Mouse (Mus musculus) liver, embryonic 11.5 days (tissue): ENCODE results near the gene Wls. TPM values are rescaled to one million over a fixed set of nuclear protein-coding genes. Genes with fewer than 3 reads are reported as not detected.

Source experiments
- ATAC-seq: fragments of 200-750 bp; cut with Nextera tagmentation; replicated peaks from 2 replicates; pipeline ENCODE4 v1.8.0; 2017; ENCODE audit warnings: moderate number of reproducible peaks, mild to moderate bottlenecking, moderate TSS enrichment, moderate library complexity; ENCODE audit not compliant: low FRiP score
- DNase-seq: peaks from one replicate; pipeline ENCODE4 v3.0.0-alpha.2; 2017; ENCODE audit warnings: low spot score
- H3K27ac ChIP-seq: fragments of 300-500 bp; sonication (generic); 2 replicates; pipeline ENCODE4 v1.5.1; 2014; ENCODE audit warnings: mild to moderate bottlenecking, low read depth, low read length, control low read depth
- H3K27me3 ChIP-seq: fragments of 300-500 bp; sonication (generic); replicated peaks from 2 replicates; pipeline ENCODE4 v1.6.1; 2014; ENCODE audit warnings: low read length, mixed read lengths; ENCODE audit not compliant: control insufficient read depth, insufficient read depth
- H3K36me3 ChIP-seq: fragments of 300-500 bp; sonication (generic); 2 replicates; pipeline ENCODE4 v1.6.1; 2014; ENCODE audit warnings: mild to moderate bottlenecking, low read length, moderate library complexity, mixed read lengths; ENCODE audit not compliant: control insufficient read depth, insufficient read depth
- H3K4me1 ChIP-seq: fragments of 300-500 bp; sonication (generic); replicated peaks from 2 replicates; pipeline ENCODE4 v1.6.1; 2014; ENCODE audit warnings: low read length, mixed read lengths; ENCODE audit not compliant: control insufficient read depth, insufficient read depth
- H3K4me2 ChIP-seq: fragments of 300-500 bp; sonication (generic); 2 replicates; pipeline ENCODE4 v1.6.1; 2014; ENCODE audit warnings: mild to moderate bottlenecking, control low read depth, moderate library complexity
- H3K4me3 ChIP-seq: fragments of 300-500 bp; sonication (generic); 2 replicates; pipeline ENCODE4 v1.5.1; 2014; ENCODE audit warnings: low read depth, low read length, control low read depth
- H3K9ac ChIP-seq: fragments of 300-500 bp; sonication (generic); 2 replicates; pipeline ENCODE4 v1.6.1; 2014; ENCODE audit warnings: low read depth, low read length, control low read depth
- H3K9me3 ChIP-seq: fragments of 300-500 bp; sonication (generic); 2 replicates; pipeline ENCODE4 v1.6.1; 2016; ENCODE audit warnings: low read length, inconsistent platforms, mixed read lengths; ENCODE audit not compliant: control insufficient read depth
- WGBS: fragments of 180-500 bp; shearing (Covaris S2); extraction: QIAGEN DNeasy Blood & Tissue Kit; methylation state at CpG from one replicate; pipeline ENCODE4 v1.1.7; 2014; 5-methylcytosine and 5-hydroxymethylcytosine counted together
- polyA plus RNA-seq: library from polyadenylated mRNA; unstranded; fragments of >200 nt; fragmentation: Nextera tagmentation; extraction: Ambion mirVana; gene quantifications from 2 replicates; pipeline ENCODE4 v1.2.1, GENCODE M21; 2014

Wls gene
- 37.4 and 37.5 TPM in 2 replicates for polyA plus RNA-seq

DNA sequence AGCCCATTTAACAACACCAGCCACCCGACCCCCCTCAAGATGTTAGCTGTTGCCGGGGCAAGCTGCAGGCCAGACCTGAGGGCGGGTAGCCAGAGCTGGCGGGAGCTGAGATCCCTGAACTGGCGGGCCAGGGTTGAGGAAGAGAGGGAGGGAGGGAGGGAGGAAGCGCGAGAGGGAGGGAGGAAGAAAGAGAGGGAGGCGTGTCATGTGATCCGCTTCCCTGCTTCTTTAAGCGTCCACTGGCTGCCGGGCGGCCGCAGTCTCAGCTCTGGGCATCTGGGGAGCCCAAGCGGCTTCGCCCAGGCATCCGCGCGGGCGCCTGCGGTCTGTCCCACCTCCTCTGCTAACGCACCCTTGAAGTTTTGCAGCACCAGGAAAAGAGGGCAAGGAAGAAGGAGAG, at the start of gene Wls:
TSS of gene Wls (plus strand) at position 192 of the 400 bp plus-strand sequence.
- Histone ChIP-seq H3K4me2 (peak within 1 kb of the TSS; percentile 97), H3K27me3 (no peaks in the 10 kb centered on the region), H3K4me3 (peak within 1 kb of the TSS; percentile 69), H3K4me1 (no peaks in the 10 kb centered on the region), H3K36me3 (no peaks in the 10 kb centered on the region), H3K9ac (peak within 1 kb of the TSS; percentile 72), H3K9me3 (no peaks in the 10 kb centered on the region), H3K27ac (peak within 1 kb of the TSS; percentile 49; the same call in 1 of the 2 replicates)
- DNase-seq (peak; percentile 62), ATAC-seq (peak; percentile 82)
- WGBS: 0% methylated on average over 21 of the region's 21 CpGs

GRCm38 (mm10) chr3:159789781-159790180, 49.7 kb upstream of the Wls start:
- H3K27me3 ChIP-seq: no peaks in the 10 kb centered on the region
- no peak for ATAC-seq
- no peak overlapping the region for H3K4me3 ChIP-seq
- no peak overlapping the region for H3K4me2 ChIP-seq
- no peaks in the 10 kb centered on the region for H3K36me3 ChIP-seq
- WGBS: 75% methylated on average over 2 of the region's 2 CpGs
- DNase-seq: no peak
- no peak overlapping the region for H3K9ac ChIP-seq
- H3K9me3 ChIP-seq: no peaks in the 10 kb centered on the region
- H3K4me1 ChIP-seq: no peaks in the 10 kb centered on the region
- no peak overlapping the region for H3K27ac ChIP-seq

DNA sequence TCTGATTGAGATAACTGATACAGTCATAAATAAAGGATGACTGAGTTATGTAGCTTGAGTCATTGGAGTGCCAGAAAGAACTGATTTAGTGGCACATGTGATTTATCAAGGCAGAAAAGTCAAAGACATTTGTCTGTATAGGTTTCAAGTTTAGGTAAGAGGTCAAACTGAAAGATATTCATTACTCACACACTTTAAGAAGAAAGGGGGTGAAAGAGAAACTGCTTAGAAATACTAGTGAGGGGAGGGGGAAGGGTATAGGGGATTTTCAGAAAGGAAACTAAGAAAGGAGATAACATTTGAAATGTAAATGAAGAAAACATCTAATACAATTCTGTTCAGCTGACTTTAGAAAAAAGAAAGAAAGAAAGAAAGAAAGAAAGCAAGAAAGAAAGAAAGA, 7.9 kb upstream of the Wls start:
- Histone ChIP-seq H3K9ac (no peak overlapping the region), H3K4me1 (no peaks in the 10 kb centered on the region)
- no peak for ATAC-seq

DNA sequence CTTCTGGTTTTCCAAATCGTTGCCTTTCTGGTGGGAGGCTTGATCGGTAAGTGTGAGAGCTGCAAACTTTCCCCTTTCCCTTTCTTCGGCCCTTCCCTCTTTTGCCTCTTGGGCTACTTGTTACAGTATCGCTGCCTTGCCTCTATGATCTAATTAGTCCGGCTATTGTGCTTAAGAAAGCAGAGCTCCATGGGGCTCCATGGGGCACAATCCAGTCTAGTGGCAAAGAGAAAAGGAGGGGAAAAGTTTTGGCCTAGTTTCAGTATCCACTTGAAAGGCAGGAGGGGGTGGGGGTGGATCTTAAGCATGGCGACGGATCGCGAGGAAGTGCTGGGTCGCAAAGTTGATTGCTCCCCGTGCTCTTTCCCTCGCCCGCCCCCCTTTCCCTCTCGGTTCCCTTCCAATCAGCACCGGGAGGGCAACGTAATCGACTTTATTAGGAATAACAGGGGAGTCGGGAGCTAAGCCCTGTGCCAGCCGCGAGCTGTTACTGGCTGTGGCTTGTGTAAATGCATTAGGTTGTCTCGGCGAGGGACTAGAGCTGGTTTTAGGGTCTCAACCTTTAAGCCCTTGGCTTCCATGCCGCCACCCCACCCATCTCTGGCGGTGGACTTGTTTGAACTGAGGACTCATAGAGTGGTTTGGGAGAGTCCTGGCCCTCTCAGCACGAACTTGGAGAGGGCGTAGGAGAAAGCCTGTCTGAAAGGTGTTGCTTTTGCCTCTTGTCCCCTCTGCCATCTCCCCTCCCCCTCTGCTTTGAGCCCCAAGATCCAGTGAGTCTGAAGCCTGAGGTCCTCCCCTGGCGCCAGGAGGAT, 737 bp downstream of the Wls start:
- H3K27ac ChIP-seq: peak overlapping the region; percentile 49; the same call in 1 of the 2 replicates
- WGBS: 1% methylated on average over 27 of the region's 27 CpGs
- H3K4me1 ChIP-seq: no peaks in the 10 kb centered on the region
- H3K9me3 ChIP-seq: no peaks in the 10 kb centered on the region
- H3K27me3 ChIP-seq: no peaks in the 10 kb centered on the region
- H3K36me3 ChIP-seq: no peaks in the 10 kb centered on the region
- peak overlapping the region; percentile 97 for H3K4me2 ChIP-seq
- ATAC-seq: peak; percentile 60
- DNase-seq: peak; percentile 63
- peak overlapping the region; percentile 69 for H3K4me3 ChIP-seq
- H3K9ac ChIP-seq: peak overlapping the region; percentile 72

More for the DNA sequence above, 7.9 kb upstream of the Wls start:
- H3K4me2 ChIP-seq: no peak overlapping the region
- H3K27me3 ChIP-seq: no peaks in the 10 kb centered on the region
- no peaks in the 10 kb centered on the region for H3K36me3 ChIP-seq
- no peak overlapping the region for H3K4me3 ChIP-seq
- no peak overlapping the region for H3K27ac ChIP-seq
- no peak for DNase-seq
- H3K9me3 ChIP-seq: no peaks in the 10 kb centered on the region

DNA sequence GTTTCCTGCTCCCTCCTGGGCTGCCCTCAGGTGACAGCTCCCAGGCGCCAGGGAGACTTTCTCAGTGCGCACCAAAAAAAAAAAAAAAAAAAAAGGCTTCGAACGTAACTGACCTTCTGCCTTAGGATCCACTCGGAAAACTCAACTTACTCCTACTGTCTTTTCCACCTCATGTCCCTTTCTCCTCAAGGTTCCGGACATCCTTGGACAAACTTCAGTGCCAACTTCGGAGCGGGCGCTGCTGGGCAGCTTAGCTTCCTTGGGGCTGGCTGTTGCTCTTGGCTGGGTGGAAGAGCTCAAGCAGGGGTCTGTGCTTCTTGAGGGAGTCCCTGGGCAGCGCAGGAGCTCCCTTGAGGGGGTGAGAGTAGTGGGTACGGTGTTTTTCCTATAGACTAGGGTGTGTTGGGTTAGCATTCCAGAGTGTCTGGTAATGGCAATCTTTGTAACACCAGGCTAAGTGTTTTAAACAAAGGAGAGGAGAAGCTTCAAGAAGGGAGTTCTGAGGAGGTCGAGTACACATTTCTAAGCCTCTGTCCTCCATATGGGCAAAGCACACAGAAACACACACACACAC, 1.4 kb downstream of the Wls start:
- Histone ChIP-seq H3K9me3 (no peaks in the 10 kb centered on the region), H3K4me2 (peak overlapping the region; percentile 97), H3K27me3 (no peaks in the 10 kb centered on the region), H3K36me3 (no peaks in the 10 kb centered on the region), H3K4me3 (peak overlapping the region; percentile 69), H3K4me1 (no peaks in the 10 kb centered on the region), H3K27ac (no peak overlapping the region), H3K9ac (peak overlapping the region; percentile 72)
- DNase-seq (peak; percentile 53), ATAC-seq (no peak; the same call in 1 of the 2 replicates)
- WGBS: 5% methylated on average over 12 of the region's 12 CpGs

DNA sequence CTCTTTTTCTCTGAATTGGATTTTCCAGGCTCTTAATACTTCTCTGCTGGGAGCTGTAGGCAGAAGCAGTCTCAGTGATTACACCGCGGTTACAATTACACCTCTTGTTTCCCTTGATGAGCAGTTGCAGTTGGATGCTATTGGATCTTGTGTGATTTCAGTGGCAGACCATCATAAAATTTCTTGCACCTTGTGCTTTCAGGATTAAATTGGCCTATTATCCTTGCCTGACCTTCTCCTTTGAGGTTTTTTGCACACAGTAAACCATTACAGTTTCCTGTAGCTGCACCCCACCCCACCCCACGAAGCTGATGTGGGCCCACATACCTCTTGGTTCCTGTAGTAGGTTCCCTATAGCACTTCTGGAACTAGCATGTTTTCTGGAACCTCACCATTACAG, 2.0 kb downstream of the Wls start:
- Histone ChIP-seq H3K4me2 (peak overlapping the region; percentile 97), H3K4me3 (peak overlapping the region; percentile 69), H3K36me3 (no peaks in the 10 kb centered on the region), H3K27me3 (no peaks in the 10 kb centered on the region), H3K9me3 (no peaks in the 10 kb centered on the region), H3K4me1 (no peaks in the 10 kb centered on the region), H3K27ac (no peak overlapping the region), H3K9ac (no peak overlapping the region)
- no peak for ATAC-seq
- DNase-seq: no peak
- 12% methylated on average over 3 of the region's 3 CpGs for WGBS

DNA sequence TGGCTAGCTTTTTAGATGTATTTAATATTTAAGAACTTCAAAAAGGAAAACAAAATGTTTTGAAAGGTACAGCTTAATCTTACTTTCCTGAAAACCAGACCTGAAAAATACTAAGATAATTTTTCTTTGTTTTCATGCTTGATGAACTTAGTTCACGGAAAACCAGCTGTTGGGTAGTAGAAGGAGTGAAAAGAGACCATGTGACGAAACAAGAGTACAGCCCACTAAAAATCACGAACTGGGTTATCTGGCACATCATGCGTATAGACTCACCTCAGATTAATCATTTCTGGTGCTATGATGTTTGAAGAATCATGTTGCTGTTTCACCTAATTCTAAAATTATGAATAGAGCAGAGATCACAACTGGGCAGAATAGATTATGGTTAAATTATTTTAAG, 3.7 kb downstream of the Wls start:
- H3K9me3 ChIP-seq: no peaks in the 10 kb centered on the region
- H3K27ac ChIP-seq: no peak overlapping the region
- 81% methylated on average over 4 of the region's 4 CpGs for WGBS
- no peaks in the 10 kb centered on the region for H3K27me3 ChIP-seq
- no peak for ATAC-seq
- no peak for DNase-seq
- H3K4me3 ChIP-seq: no peak overlapping the region
- H3K4me1 ChIP-seq: no peaks in the 10 kb centered on the region
- no peak overlapping the region for H3K9ac ChIP-seq
- H3K4me2 ChIP-seq: no peak overlapping the region
- no peaks in the 10 kb centered on the region for H3K36me3 ChIP-seq

- H3K4me2 ChIP-seq: no peak overlapping the region
- ATAC-seq (no peak), DNase-seq (no peak)
- no peaks in the 10 kb centered on the region for H3K9me3 ChIP-seq
- no peaks in the 10 kb centered on the region for H3K36me3 ChIP-seq
- H3K4me3 ChIP-seq: no peak overlapping the region
- H3K27ac ChIP-seq: no peak overlapping the region
- no peaks in the 10 kb centered on the region for H3K27me3 ChIP-seq
- H3K9ac ChIP-seq: no peak overlapping the region
- 50% methylated on average over 2 of the region's 2 CpGs for WGBS
- H3K4me1 ChIP-seq: no peaks in the 10 kb centered on the region
Observed at GRCm38 (mm10) chr3:159847410-159848016, 8.0 kb downstream of the Wls start.
